Mouse (Mus musculus) c-Kit-positive CD71-negative TER-119-negative erythroid progenitor cells, embryonic 14.5 days (primary cell): ENCODE data around the gene Dazap2.

Source experiments
- DNase-seq: peaks from one replicate; pipeline ENCODE4 v3.0.0-alpha.2; 2013; ENCODE audit warnings: low read depth

Dazap2 gene

GRCm38 (mm10) chr15:100637661-100638060 lies 22.5 kb downstream of the Dazap2 start:
- no peak for DNase-seq

GRCm38 (mm10) chr15:100639972-100640750 lies 25.0 kb downstream of the Dazap2 start:
- no peak for DNase-seq

GRCm38 (mm10) chr15:100641226-100641810 lies 26.2 kb downstream of the Dazap2 start:
- DNase-seq: no peak

- DNase-seq: no peak
Measured at GRCm38 (mm10) chr15:100642451-100642850, 27.3 kb downstream of the Dazap2 start.

GRCm38 (mm10) chr15:100646161-100646560 lies 31.0 kb downstream of the Dazap2 start:
- no peak for DNase-seq

GRCm38 (mm10) chr15:100650111-100650510 lies 35.0 kb downstream of the Dazap2 start:
- DNase-seq: no peak

- no peak for DNase-seq
Measured at GRCm38 (mm10) chr15:100651610-100652009, 36.5 kb downstream of the Dazap2 start.

GRCm38 (mm10) chr15:100654271-100654670 lies 39.1 kb downstream of the Dazap2 start:
- no peak for DNase-seq

- no peak for DNase-seq
Measured at GRCm38 (mm10) chr15:100655201-100655600, 40.1 kb downstream of the Dazap2 start.

- DNase-seq: no peak
Measured at GRCm38 (mm10) chr15:100660306-100660705, 45.2 kb downstream of the Dazap2 start.

GRCm38 (mm10) chr15:100660805-100661204 lies 45.7 kb downstream of the Dazap2 start:
- DNase-seq: no peak

- DNase-seq: no peak
Measured at GRCm38 (mm10) chr15:100664813-100665274, 49.7 kb downstream of the Dazap2 start.

GRCm38 (mm10) chr15:100665411-100666218 lies 50.5 kb downstream of the Dazap2 start:
- DNase-seq: no peak

GRCm38 (mm10) chr15:100666219-100666696 lies 51.1 kb downstream of the Dazap2 start:
- no peak for DNase-seq

GRCm38 (mm10) chr15:100666851-100667250 lies 51.7 kb downstream of the Dazap2 start:
- no peak for DNase-seq

GRCm38 (mm10) chr15:100667420-100667819 lies 52.3 kb downstream of the Dazap2 start:
- DNase-seq: no peak

GRCm38 (mm10) chr15:100667871-100668545 lies 52.9 kb downstream of the Dazap2 start:
- no peak for DNase-seq

GRCm38 (mm10) chr15:100669337-100669736 lies 54.2 kb downstream of the Dazap2 start, which contains the start of gene Bin2:
Gene Bin2 (minus strand): TSS chr15:100669553.
- DNase-seq: peak; percentile 67

GRCm38 (mm10) chr15:100670004-100670403 lies 54.9 kb downstream of the Dazap2 start:
- no peak for DNase-seq
